Mouse (Mus musculus) stomach, postnatal 0 days (tissue): Measurements from ENCODE around the gene Sash3. TPM values are rescaled to one million over a fixed set of nuclear protein-coding genes. Genes with fewer than 3 reads are reported as not detected.
"Not testable (repeated sequence)": the region's sequence is repeated elsewhere in the genome, so short reads cannot be mapped to it uniquely, and the experiment has no call there.

Experiments
- ATAC-seq: fragments of 200-750 bp; cut with Nextera tagmentation; 2 replicates; pipeline ENCODE4 v1.8.0; 2017; ENCODE audit not compliant: low FRiP score, low TSS enrichment
- DNase-seq: peaks from one replicate; pipeline ENCODE4 v3.0.0-alpha.2; 2016; ENCODE audit warnings: low spot score
- H3K27ac ChIP-seq: fragments of 300-500 bp; sonication (generic); replicated peaks from 2 replicates; pipeline ENCODE4 v1.5.1; 2014; ENCODE audit warnings: mild to moderate bottlenecking, control low read depth
- H3K27me3 ChIP-seq: fragments of 300-500 bp; sonication (generic); 2 replicates; pipeline ENCODE4 v1.6.1; 2014; ENCODE audit warnings: low read length; ENCODE audit not compliant: control insufficient read depth, insufficient read depth
- H3K36me3 ChIP-seq: fragments of 300-500 bp; sonication (generic); 2 replicates; pipeline ENCODE4 v1.6.1; 2014; ENCODE audit warnings: low read length, mixed read lengths; ENCODE audit not compliant: control insufficient read depth, insufficient read depth
- H3K4me1 ChIP-seq: fragments of 300-500 bp; sonication (generic); replicated peaks from 2 replicates; pipeline ENCODE4 v1.6.1; 2014; ENCODE audit warnings: antibody characterized with exemption; ENCODE audit not compliant: control insufficient read depth, insufficient read depth
- H3K4me2 ChIP-seq: fragments of 300-500 bp; sonication (generic); replicated peaks from 2 replicates; pipeline ENCODE4 v1.6.1; 2014; ENCODE audit warnings: low read depth, mild to moderate bottlenecking, control low read depth, moderate library complexity
- H3K4me3 ChIP-seq: fragments of 300-500 bp; sonication (generic); 2 replicates; pipeline ENCODE4 v1.5.1; 2014; ENCODE audit warnings: low read depth, low read length, control low read depth
- H3K9ac ChIP-seq: fragments of 300-500 bp; sonication (generic); 2 replicates; pipeline ENCODE4 v1.6.1; 2014; ENCODE audit warnings: mild to moderate bottlenecking, low read length, control low read depth, mixed read lengths
- H3K9me3 ChIP-seq: fragments of 300-500 bp; sonication (generic); 2 replicates; pipeline ENCODE4 v1.6.1; 2016; ENCODE audit warnings: low read length; ENCODE audit not compliant: control insufficient read depth
- CTCF ChIP-seq: IDR thresholded peaks from 2 replicates; pipeline ENCODE4 v1.5.1; 2016; ENCODE audit warnings: antibody characterized with exemption, low read depth, mild to moderate bottlenecking, moderate library complexity
- EP300 ChIP-seq: optimal IDR thresholded peaks from 2 replicates; pipeline ENCODE3; 2016; ENCODE audit warnings: antibody characterized with exemption
- WGBS: fragments of 180-500 bp; shearing (Covaris S2); extraction: QIAGEN DNeasy Blood & Tissue Kit; methylation state at CpG from one replicate; pipeline ENCODE4 v1.1.7; 2014; 5-methylcytosine and 5-hydroxymethylcytosine counted together
- polyA plus RNA-seq: library from polyadenylated mRNA; unstranded; fragments of >200 nt; fragmentation: Nextera tagmentation; extraction: Ambion mirVana; gene quantifications from 2 replicates; pipeline ENCODE4 v1.2.1, GENCODE M21; 2015

Gene Sash3
- polyA plus RNA-seq, 1 experiment from 2014 or later, result 1.6 TPM

- WGBS, result 81% methylated on average over 4 of the region's 4 CpGs
- no peak for TF ChIP-seq EP300
- DNase-seq (no peak), ATAC-seq (no peak)
- Histone ChIP-seq H3K36me3 (no peaks in the 10 kb centered on the region), H3K4me3 (no peak overlapping the region), H3K4me1 (no peaks in the 10 kb centered on the region), H3K4me2 (no peak overlapping the region), H3K27me3 (no peaks in the 10 kb centered on the region), H3K9me3 (no peaks in the 10 kb centered on the region), H3K27ac (no peak overlapping the region), H3K9ac (no peak overlapping the region)
Observed at GRCm38 (mm10) chrX:48202995-48203394, 56.8 kb downstream of the Sash3 start.

- H3K4me1 ChIP-seq, result no peaks in the 10 kb centered on the region
- no peaks in the 10 kb centered on the region for H3K36me3 ChIP-seq
- no peak overlapping the region for H3K4me2 ChIP-seq
- no peak for DNase-seq
- no peak overlapping the region for H3K4me3 ChIP-seq
- H3K27ac ChIP-seq, result no peak overlapping the region
- 77% methylated on average over 7 of the region's 7 CpGs for WGBS
- ATAC-seq, result no peak
- no peaks in the 10 kb centered on the region for H3K9me3 ChIP-seq
- H3K27me3 ChIP-seq, result no peaks in the 10 kb centered on the region
- TF ChIP-seq CTCF (no peak), EP300 (no peak)
- H3K9ac ChIP-seq, result no peak overlapping the region
Observed at GRCm38 (mm10) chrX:48203763-48204162, 57.5 kb downstream of the Sash3 start.

- ATAC-seq (no peak), DNase-seq (no peak)
- 62% methylated on average over 6 of the region's 6 CpGs for WGBS
- Histone ChIP-seq H3K36me3 (no peaks in the 10 kb centered on the region), H3K9me3 (no peaks in the 10 kb centered on the region), H3K4me3 (no peak overlapping the region), H3K27ac (no peak overlapping the region), H3K4me2 (no peak overlapping the region), H3K27me3 (no peaks in the 10 kb centered on the region), H3K9ac (no peak overlapping the region), H3K4me1 (no peaks in the 10 kb centered on the region)
- TF ChIP-seq EP300 (no peak), CTCF (no peak)
Observed at GRCm38 (mm10) chrX:48204469-48204868, 58.2 kb downstream of the Sash3 start.

GRCm38 (mm10) chrX:48207761-48208487 lies 61.7 kb downstream of the Sash3 start:
- DNase-seq, result peak; percentile 57
- peak overlapping the region; percentile 79 for H3K27ac ChIP-seq
- peak overlapping the region; percentile 63 for H3K4me3 ChIP-seq
- H3K9ac ChIP-seq, result peak overlapping the region; percentile 65
- H3K9me3 ChIP-seq, result no peaks in the 10 kb centered on the region
- H3K36me3 ChIP-seq, result no peaks in the 10 kb centered on the region
- ATAC-seq, result peak; percentile 82
- H3K27me3 ChIP-seq, result no peaks in the 10 kb centered on the region
- TF ChIP-seq CTCF (no peak), EP300 (no peak)
- H3K4me1 ChIP-seq, result no peaks in the 10 kb centered on the region
- WGBS, result 10% methylated on average over 31 of the region's 36 CpGs
- peak overlapping the region; percentile 48 for H3K4me2 ChIP-seq

GRCm38 (mm10) chrX:48208519-48209185 lies 62.4 kb downstream of the Sash3 start, which contains the start of gene Zdhhc9:
Gene Zdhhc9 (minus strand): TSS chrX:48208878.
- WGBS, result 15% methylated on average over 30 of the region's 34 CpGs
- H3K9ac ChIP-seq, result peak within 1 kb of the TSS; percentile 65
- H3K4me1 ChIP-seq, result no peaks in the 10 kb centered on the region
- no peaks in the 10 kb centered on the region for H3K27me3 ChIP-seq
- H3K36me3 ChIP-seq, result no peaks in the 10 kb centered on the region
- DNase-seq, result peak; percentile 80
- peak; percentile 97 for ATAC-seq
- no peaks in the 10 kb centered on the region for H3K9me3 ChIP-seq
- H3K27ac ChIP-seq, result peak within 1 kb of the TSS; percentile 79
- TF ChIP-seq CTCF (no peak), EP300 (no peak)
- peak within 1 kb of the TSS; percentile 48 for H3K4me2 ChIP-seq
- H3K4me3 ChIP-seq, result peak within 1 kb of the TSS; percentile 63

- H3K4me2 ChIP-seq, H3K9me3 ChIP-seq, H3K27me3 ChIP-seq, H3K27ac ChIP-seq, H3K4me1 ChIP-seq, H3K36me3 ChIP-seq, ATAC-seq, H3K4me3 ChIP-seq, H3K9ac ChIP-seq, DNase-seq: not testable (repeated sequence)
- 71% methylated on average over 2 of the region's 4 CpGs for WGBS
Observed at GRCm38 (mm10) chrX:48209746-48210145, 63.5 kb downstream of the Sash3 start.

Other genes starting within 250 kb of the Sash3 start
- 7.0 and 8.1 TPM in 2 replicates for gene Ocrl, start 234.0 kb upstream of the Sash3 start, polyA plus RNA-seq
- gene Apln, start 111.6 kb upstream of the Sash3 start, polyA plus RNA-seq, result 3.0 and 3.1 TPM in 2 replicates
- gene Xpnpep2, start 37.7 kb upstream of the Sash3 start, polyA plus RNA-seq, result 0.58 and 1.1 TPM in 2 replicates
- gene Zdhhc9, start 62.4 kb downstream of the Sash3 start, polyA plus RNA-seq, result 5.1 and 5.7 TPM in 2 replicates
- gene Utp14a, start 110.4 kb downstream of the Sash3 start, polyA plus RNA-seq, result 10.8 and 12.6 TPM in 2 replicates
- gene Bcorl1, start 194.9 kb downstream of the Sash3 start, polyA plus RNA-seq, result 2.1 and 2.2 TPM in 2 replicates